Mouse (Mus musculus) heart, embryonic 13.5 days (tissue): Measurements from ENCODE around the gene Abcc6. TPM values are rescaled to one million over a fixed set of nuclear protein-coding genes. Genes with fewer than 3 reads are reported as not detected.

Source experiments
- ATAC-seq: fragments of 200-750 bp; cut with Nextera tagmentation; 2 replicates; pipeline ENCODE4 v1.8.0; 2017; ENCODE audit warnings: moderate TSS enrichment; ENCODE audit not compliant: insufficient number of reproducible peaks, low FRiP score, low TSS enrichment; ENCODE audit errors: extremely low read depth
- H3K27ac ChIP-seq: fragments of 300-500 bp; sonication (generic); replicated peaks from 2 replicates; pipeline ENCODE4 v1.5.1; 2015; ENCODE audit warnings: moderate library complexity, mild to moderate bottlenecking, inconsistent platforms
- H3K27me3 ChIP-seq: fragments of 300-500 bp; sonication (generic); replicated peaks from 2 replicates; pipeline ENCODE4 v1.6.1; 2015; ENCODE audit warnings: mild to moderate bottlenecking, inconsistent platforms
- H3K36me3 ChIP-seq: fragments of 300-500 bp; sonication (generic); 2 replicates; pipeline ENCODE4 v1.6.1; 2015; ENCODE audit warnings: mild to moderate bottlenecking, inconsistent platforms
- H3K4me1 ChIP-seq: fragments of 300-500 bp; sonication (generic); 2 replicates; pipeline ENCODE4 v1.6.1; 2015; ENCODE audit warnings: inconsistent platforms
- H3K4me2 ChIP-seq: fragments of 300-500 bp; sonication (generic); 2 replicates; pipeline ENCODE4 v1.6.1; 2015; ENCODE audit warnings: inconsistent platforms, mild to moderate bottlenecking, moderate library complexity
- H3K4me3 ChIP-seq: fragments of 300-500 bp; sonication (generic); 2 replicates; pipeline ENCODE4 v1.5.1; 2015; ENCODE audit warnings: moderate library complexity, mild to moderate bottlenecking, inconsistent platforms
- H3K9ac ChIP-seq: fragments of 300-500 bp; sonication (generic); 2 replicates; pipeline ENCODE4 v1.6.1; 2015; ENCODE audit warnings: inconsistent platforms, mild to moderate bottlenecking, moderate library complexity
- H3K9me3 ChIP-seq: fragments of 300-500 bp; sonication (generic); 2 replicates; pipeline ENCODE4 v1.6.1; 2016; ENCODE audit warnings: inconsistent platforms
- WGBS: fragments of 180-500 bp; shearing (Covaris S2); methylation state at CpG from one replicate; pipeline ENCODE4 v1.1.7; 2015; ENCODE audit warnings: mixed read lengths; 5-methylcytosine and 5-hydroxymethylcytosine counted together
- polyA plus RNA-seq: library from polyadenylated mRNA; unstranded; fragments of >200 nt; fragmentation: Nextera tagmentation; extraction: Ambion mirVana; gene quantifications from 2 replicates; pipeline ENCODE4 v1.2.1, GENCODE M21; 2015

Abcc6 gene
- polyA plus RNA-seq, 1 experiment from 2014 or later, result 0.11 TPM

DNA sequence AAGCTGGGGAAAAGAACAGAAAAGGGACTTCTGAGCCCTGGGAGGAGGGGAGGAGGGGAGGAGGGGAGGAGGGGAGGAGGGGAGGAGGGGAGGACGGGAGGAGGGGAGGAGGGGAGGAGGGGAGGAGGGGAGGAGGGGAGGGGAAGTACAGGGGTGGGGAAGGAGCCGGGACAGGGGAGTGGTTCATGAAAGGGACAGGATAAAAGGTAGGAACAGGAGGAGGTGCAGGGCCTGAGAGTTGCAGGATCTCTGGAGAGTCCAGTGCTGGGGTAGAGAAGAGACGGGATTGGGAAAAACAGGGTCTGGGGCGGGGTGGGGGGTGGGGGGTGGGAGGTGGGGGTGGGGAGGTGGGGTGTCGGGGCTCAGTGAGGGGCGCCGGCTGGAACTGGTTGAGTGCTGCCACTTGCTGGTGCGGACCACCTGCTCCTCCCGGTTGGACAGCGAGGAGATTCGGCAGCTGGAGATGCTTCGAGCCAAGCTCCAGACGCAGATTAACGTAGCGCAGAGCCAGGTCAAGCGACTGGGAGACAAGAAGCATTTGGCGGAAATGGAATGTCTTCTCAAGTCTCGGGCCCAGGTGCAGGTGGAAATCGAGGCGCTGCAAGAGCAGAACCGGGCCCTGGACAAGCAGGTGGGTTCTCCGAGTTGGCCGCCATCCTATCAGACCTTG lies 101.3 kb downstream of the Abcc6 start:
- no peak for ATAC-seq
- Histone ChIP-seq H3K4me2 (peak overlapping the region; percentile 34; the same call in 1 of the 2 replicates), H3K4me3 (no peak overlapping the region), H3K4me1 (peaks cover 7% of the 10 kb centered on the region), H3K9me3 (peaks cover 11% of the 10 kb centered on the region), H3K27ac (no peak overlapping the region), H3K36me3 (peaks cover 15% of the 10 kb centered on the region), H3K27me3 (peaks cover 21% of the 10 kb centered on the region), H3K9ac (no peak overlapping the region)
- 17% methylated on average over 20 of the region's 23 CpGs for WGBS

DNA sequence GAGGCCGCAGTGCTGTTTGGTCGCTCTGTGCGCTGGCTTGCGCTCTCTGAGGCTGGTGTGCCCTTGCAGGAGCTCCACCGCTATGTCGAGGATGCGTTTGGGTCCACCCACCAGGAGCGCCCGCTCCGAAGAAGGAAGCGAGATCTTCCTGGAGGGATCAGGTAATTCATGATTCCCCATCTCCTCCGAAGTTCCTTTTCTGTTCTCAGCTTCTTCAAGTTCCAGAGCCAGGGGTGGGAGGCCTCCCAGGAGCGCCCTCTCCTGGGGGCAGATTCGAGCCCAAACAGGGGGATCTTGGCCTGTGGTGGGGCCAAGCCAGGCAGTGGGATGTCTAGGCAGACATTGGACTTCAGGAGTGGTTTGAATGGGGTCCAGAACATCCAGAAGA lies 105.7 kb downstream of the Abcc6 start:
- no peaks in the 10 kb centered on the region for H3K36me3 ChIP-seq
- H3K4me1 ChIP-seq, result peaks cover 39% of the 10 kb centered on the region
- H3K9ac ChIP-seq, result peak overlapping the region; percentile 73
- H3K4me2 ChIP-seq, result peak overlapping the region; percentile 75
- no peak for ATAC-seq
- peak overlapping the region; percentile 92 for H3K27ac ChIP-seq
- WGBS, result 12% methylated on average over 14 of the region's 14 CpGs
- peak overlapping the region; percentile 56 for H3K4me3 ChIP-seq
- peaks cover 19% of the 10 kb centered on the region for H3K27me3 ChIP-seq
- H3K9me3 ChIP-seq, result peaks cover 5% of the 10 kb centered on the region

DNA sequence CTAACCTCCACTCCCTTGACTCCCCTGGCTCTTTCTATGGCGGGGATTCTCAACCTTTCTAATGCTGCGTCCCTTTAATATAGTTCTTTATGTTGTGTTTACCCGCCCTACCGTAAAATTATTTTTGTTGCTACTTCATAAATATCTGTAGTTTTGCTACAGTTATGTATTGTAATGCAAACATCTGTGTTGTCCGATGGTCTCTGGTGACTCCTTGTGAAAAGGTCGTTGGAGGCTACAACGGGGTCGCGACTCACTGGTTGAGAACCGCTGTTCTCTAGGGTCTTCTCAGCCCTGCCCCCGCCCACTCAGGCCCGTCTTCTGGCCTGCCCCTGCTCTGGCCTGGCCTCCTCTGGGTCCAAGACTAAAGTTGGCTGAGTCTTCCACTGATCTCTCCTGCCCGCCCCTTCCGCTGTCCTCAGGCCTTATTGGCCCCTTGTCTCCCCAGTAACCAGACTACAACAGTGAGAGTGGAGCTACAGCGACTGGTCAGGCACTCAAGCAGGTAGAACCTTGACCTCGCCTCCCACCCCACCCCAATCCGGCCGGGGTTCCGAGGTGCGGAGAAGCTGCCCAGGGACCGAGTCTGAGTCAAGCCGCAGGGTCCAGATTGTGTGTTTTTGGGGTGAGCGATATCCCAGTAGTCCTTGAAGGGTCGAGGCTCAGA lies 106.2 kb downstream of the Abcc6 start, which contains the start of gene Ccdc114:
Ccdc114 (plus strand) TSS at position 311 of the 667 bp plus-strand sequence.
- ATAC-seq, result peak; percentile 40; the same call in 1 of the 2 replicates
- peaks cover 14% of the 10 kb centered on the region for H3K27me3 ChIP-seq
- 4% methylated on average over 24 of the region's 24 CpGs for WGBS
- H3K9ac ChIP-seq, result peak within 1 kb of the TSS; percentile 73
- H3K27ac ChIP-seq, result peak within 1 kb of the TSS; percentile 92
- H3K4me3 ChIP-seq, result peak within 1 kb of the TSS; percentile 56
- no peaks in the 10 kb centered on the region for H3K36me3 ChIP-seq
- peak within 1 kb of the TSS; percentile 75 for H3K4me2 ChIP-seq
- peaks cover 44% of the 10 kb centered on the region for H3K4me1 ChIP-seq
- peaks cover 5% of the 10 kb centered on the region for H3K9me3 ChIP-seq

DNA sequence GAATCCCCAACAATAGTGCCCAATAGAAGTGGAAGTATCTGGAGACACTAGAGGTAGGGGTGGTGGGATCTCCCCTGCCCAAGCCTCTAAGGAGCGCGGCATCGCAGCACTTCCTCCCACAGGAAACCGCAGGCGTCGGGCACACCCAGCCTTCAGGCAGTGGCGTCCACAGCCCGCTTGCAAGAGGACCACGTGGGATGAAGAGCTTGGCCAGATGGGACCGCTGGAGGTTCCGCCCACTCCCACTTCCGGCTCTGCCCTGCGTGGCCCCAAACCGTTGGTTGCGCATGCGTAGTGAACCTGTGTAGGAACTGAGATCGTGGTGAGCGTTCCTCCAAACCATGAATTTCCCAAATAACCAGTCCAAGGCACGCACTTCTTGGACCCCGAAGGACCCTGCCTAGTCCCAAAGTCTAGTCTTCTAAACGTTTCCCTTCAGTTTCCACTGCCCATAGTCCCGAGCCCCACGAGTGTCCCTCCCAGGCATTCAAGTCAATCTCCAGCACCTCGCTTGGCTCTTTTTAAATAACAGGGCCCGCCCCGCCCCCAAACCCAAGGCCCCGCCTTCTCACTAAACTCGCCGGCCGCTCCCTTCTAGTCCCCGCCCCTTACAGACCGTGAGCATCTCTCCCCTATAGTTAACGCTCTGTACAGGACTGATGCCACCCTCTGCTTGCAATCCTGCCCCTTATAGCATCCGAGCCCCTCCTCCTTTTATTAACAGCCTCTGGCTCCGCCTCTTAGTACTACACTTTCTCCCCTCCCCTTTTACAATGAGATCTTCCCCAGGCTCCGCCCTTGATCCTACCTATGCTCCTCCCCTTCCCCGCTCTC lies 107.0 kb downstream of the Abcc6 start:
- Histone ChIP-seq H3K4me2 (peak overlapping the region; percentile 75), H3K4me1 (peaks cover 45% of the 10 kb centered on the region), H3K4me3 (peak overlapping the region; percentile 56), H3K27ac (peak overlapping the region; percentile 92), H3K9me3 (peaks cover 5% of the 10 kb centered on the region), H3K9ac (peak overlapping the region; percentile 73), H3K27me3 (peaks cover 11% of the 10 kb centered on the region), H3K36me3 (peaks cover under 1% of the 10 kb centered on the region; the same call in 1 of the 2 replicates)
- WGBS, result 1% methylated on average over 37 of the region's 37 CpGs
- peak; percentile 79 for ATAC-seq

DNA sequence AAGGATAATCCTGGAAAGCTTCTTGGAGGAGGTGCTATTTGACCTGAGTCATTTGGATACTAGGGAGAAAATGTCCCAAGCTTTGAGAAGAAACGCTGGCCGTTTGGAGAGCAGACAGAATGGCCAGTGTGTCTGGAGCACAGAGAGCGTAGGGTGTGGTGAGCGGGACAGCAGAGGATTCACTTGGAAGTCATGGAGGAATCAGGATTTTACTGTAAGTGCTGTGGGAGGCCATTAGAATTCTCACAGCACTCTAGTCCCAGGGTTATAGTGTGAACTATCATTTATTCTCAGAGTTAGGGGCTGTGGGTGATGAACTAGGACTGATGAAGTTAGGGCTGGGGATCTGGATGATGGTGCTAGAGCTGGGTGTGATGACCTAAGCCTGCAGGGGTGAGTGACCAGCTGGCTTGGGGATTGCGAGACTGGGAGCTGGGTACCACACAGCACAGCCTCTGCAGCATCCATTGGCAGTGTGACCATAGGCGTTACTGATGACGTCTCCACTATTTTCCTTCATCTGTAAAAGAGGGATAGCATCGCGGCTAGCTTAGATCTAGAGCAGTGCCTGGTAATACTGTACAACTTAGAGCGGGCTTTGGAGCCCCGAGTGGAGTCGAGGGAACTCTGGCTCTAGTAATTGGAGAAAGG lies 108.0 kb downstream of the Abcc6 start:
- peak overlapping the region; percentile 73 for H3K9ac ChIP-seq
- H3K4me1 ChIP-seq, result peaks cover 53% of the 10 kb centered on the region
- no peak for ATAC-seq
- WGBS, result 75% methylated on average over 12 of the region's 12 CpGs
- H3K4me2 ChIP-seq, result peak overlapping the region; percentile 75
- peaks cover 5% of the 10 kb centered on the region; the same call in 1 of the 2 replicates for H3K36me3 ChIP-seq
- no peaks in the 10 kb centered on the region for H3K9me3 ChIP-seq
- H3K27me3 ChIP-seq, result no peaks in the 10 kb centered on the region; the same call in 1 of the 2 replicates
- peak overlapping the region; percentile 92 for H3K27ac ChIP-seq
- H3K4me3 ChIP-seq, result peak overlapping the region; percentile 56; the same call in 1 of the 2 replicates

DNA sequence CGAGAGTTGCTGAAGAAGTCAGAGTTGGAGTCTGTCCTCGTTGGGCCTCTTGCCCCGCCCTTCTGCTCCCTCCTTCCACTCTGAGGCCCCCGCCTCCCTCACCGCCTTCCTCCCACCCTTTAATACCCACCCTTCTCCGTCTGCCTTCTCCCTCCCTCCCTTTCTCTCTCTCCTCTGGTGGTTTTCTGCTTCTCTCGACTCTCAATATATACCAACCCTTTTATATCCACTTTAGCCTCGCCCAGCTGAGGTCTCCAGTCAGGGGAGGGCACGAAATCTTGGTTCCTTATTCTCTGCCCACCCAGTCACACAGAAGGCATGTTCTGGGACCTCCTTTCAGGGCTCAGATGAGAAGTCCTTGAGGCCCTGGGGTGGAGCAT lies 108.9 kb downstream of the Abcc6 start, which contains the start of gene Emp3:
Emp3 (minus strand) TSS at position 163 of the 380 bp plus-strand sequence.
- ATAC-seq, result no peak
- Histone ChIP-seq H3K27ac (peak within 1 kb of the TSS; percentile 92), H3K9ac (peak within 1 kb of the TSS; percentile 82), H3K27me3 (no peaks in the 10 kb centered on the region; the same call in 1 of the 2 replicates), H3K9me3 (no peaks in the 10 kb centered on the region), H3K4me1 (peaks cover 62% of the 10 kb centered on the region), H3K4me2 (peak within 1 kb of the TSS; percentile 62), H3K4me3 (peak within 1 kb of the TSS; percentile 58), H3K36me3 (peaks cover 5% of the 10 kb centered on the region; the same call in 1 of the 2 replicates)
- WGBS, result 30% methylated on average over 9 of the region's 9 CpGs

DNA sequence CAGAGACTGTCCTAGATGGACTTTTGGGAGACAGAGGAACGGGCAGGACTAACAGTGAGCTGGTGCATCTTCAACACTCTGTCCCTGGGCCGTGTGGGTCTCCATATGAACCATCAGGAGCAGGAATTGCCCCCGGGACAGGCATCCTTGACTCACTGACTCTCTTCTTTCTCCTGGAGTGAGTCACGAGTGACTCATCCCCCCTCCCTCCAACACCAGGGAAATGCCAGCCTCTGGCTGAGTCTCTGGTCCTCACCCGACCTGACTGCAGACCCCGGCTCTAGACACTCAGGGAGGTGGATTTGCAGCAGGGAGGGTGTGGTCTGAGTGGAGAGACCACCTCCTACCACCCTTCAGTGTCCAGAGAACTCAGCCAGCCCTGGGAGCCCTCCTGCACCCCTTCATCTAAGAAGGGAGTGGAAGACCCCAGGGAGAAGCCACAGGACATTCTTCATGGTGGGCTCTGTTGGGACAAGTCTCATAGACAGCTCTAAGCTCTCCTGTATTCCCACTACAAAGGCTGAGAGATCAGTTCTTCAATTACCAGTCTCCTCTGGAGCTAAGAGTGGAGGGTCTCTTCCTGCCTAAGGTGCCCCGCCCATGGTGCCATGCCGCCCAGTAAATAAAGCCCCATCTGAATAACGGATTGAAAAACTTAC lies 109.4 kb downstream of the Abcc6 start:
- Histone ChIP-seq H3K4me1 (peaks cover 67% of the 10 kb centered on the region), H3K9ac (peak overlapping the region; percentile 82), H3K4me2 (peak overlapping the region; percentile 62), H3K9me3 (no peaks in the 10 kb centered on the region), H3K27me3 (no peaks in the 10 kb centered on the region; the same call in 1 of the 2 replicates), H3K4me3 (peak overlapping the region; percentile 58), H3K36me3 (peaks cover 5% of the 10 kb centered on the region; the same call in 1 of the 2 replicates), H3K27ac (peak overlapping the region; percentile 92)
- ATAC-seq, result no peak
- 26% methylated on average over 9 of the region's 9 CpGs for WGBS

DNA sequence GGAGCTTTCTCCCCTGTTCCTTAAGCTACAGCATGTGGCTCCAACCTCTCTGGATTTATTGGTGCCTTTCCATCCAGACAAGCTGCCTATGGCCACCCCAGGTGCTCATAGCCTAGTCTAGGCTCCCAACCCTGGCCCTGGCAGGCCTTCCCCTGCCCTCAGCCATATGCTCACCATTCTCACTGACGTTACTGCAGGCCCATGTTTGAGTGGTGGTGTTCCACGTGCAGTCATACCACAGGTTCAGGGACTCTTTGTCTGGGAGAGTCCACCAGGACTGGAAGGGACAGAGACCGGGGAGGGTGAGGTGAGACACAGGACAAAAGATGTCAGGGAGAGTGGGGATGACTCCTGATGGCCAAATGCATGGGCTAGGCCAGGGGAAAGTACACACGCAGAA lies 110.3 kb downstream of the Abcc6 start:
- Histone ChIP-seq H3K4me3 (peak overlapping the region; percentile 58), H3K27me3 (no peaks in the 10 kb centered on the region; the same call in 1 of the 2 replicates), H3K9ac (peak overlapping the region; percentile 82), H3K36me3 (peaks cover 5% of the 10 kb centered on the region; the same call in 1 of the 2 replicates), H3K9me3 (no peaks in the 10 kb centered on the region), H3K4me1 (peaks cover 67% of the 10 kb centered on the region), H3K4me2 (peak overlapping the region; percentile 62), H3K27ac (no peak overlapping the region)
- 70% methylated on average over 4 of the region's 4 CpGs for whole genome bisulfite sequencing
- no peak for ATAC-seq

DNA sequence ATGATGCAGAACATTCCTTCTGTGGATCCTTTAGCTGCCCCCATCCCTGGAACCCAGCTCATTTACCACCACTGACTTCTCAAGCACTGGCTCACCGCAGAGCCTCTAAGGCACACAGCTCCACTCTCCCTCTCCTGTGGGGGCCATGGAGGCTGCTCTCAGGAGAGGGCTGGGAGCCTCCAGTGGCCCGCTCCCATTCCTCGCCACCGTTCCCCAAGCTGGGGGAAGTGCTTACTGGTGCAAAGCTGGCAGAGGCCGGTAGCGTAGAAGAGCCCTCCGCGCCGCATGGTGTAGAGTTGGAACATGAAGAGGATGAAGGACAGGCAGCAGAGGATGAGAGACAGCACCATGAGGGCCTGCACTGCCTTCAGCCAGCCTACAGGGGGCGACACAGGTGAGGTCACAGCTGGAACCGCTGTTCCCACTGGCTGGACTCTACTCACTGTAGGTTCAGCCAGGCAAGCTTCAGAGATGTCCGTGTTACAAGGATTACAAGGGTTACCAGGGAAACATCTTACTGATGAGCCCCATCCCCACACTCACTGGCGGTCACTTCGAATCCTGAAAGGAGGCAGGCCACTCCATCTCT lies 110.9 kb downstream of the Abcc6 start:
- 62% methylated on average over 14 of the region's 14 CpGs for whole genome bisulfite sequencing
- Histone ChIP-seq H3K4me2 (peak overlapping the region; percentile 62), H3K9ac (peak overlapping the region; percentile 82), H3K9me3 (no peaks in the 10 kb centered on the region), H3K27me3 (no peaks in the 10 kb centered on the region; the same call in 1 of the 2 replicates), H3K27ac (no peak overlapping the region), H3K36me3 (peaks cover 5% of the 10 kb centered on the region; the same call in 1 of the 2 replicates), H3K4me3 (peak overlapping the region; percentile 58; the same call in 1 of the 2 replicates), H3K4me1 (peaks cover 61% of the 10 kb centered on the region)
- no peak for ATAC-seq

DNA sequence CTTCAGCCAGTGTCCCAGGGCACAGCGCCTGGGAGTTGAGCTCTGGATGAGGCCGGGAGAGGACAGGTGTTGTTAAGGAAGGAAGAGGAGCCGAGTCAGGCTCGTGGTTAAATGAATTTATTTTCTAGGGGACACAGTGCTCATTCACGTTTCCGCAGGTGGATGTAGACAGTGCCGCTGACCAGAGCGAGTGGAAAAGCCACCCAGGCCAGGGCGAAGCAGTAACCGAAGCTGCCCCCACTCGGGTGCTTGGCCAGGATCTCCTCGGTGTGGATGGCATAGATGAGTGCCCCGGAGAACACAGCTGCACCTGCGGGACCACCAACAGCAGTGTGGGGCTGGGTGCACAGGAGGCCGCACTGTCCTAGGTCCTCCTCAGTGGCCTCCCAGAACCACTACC lies 112.2 kb downstream of the Abcc6 start:
- ATAC-seq, result no peak
- Histone ChIP-seq H3K36me3 (peaks cover 5% of the 10 kb centered on the region; the same call in 1 of the 2 replicates), H3K9me3 (no peaks in the 10 kb centered on the region), H3K9ac (peak overlapping the region; percentile 74; the same call in 1 of the 2 replicates), H3K4me1 (peaks cover 58% of the 10 kb centered on the region), H3K4me3 (no peak overlapping the region), H3K27me3 (no peaks in the 10 kb centered on the region; the same call in 1 of the 2 replicates), H3K4me2 (no peak overlapping the region), H3K27ac (0 out of 2 replicates have a peak overlapping the region, but pooled peaks have one; percentile 73)
- WGBS, result 82% methylated on average over 15 of the region's 15 CpGs
